Mouse (Mus musculus) spleen, adult 18-20 months (tissue): ENCODE measurements at regions not wholly inside any gene's neighbourhood (a gene's known extent, or its start where the extent isn't known, plus 50 kb on each side); places are given as distances from the start of the nearest gene placed in this dataset.

Experiments
- DNase-seq, 2 experiments: peaks; one replicate each; pipeline ENCODE4 v3.0.0; 2022; ENCODE audit warnings: mixed read lengths in 2 of 2

DNA sequence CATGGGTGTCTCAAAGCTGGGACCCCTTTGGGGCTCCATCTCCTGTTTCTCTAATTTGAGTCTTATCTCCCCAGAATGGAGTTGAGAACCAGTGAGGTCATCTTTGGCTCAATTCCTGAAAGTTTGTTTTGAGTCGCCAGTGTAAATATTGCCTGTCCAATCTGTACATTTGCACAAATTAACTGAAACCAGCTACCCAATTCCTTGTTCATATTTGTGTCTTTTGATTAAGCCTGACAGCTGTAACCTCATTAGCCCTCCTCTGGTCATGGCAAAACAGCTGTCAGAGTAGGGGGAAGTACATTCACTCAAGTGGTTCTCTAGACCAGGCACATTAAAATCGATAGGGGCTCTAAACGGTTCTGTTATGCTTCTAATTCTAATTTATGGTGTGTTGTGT lies 177.0 kb downstream of the Rps12 start:
- no peak for DNase-seq

- no peak for DNase-seq
These were observed 177.7 kb downstream of the Rps12 start for GRCm38 (mm10) chr10:23609270-23609914.

GRCm38 (mm10) chr10:23600701-23601100 lies 186.4 kb downstream of the Rps12 start:
- DNase-seq, result no peak

DNA sequence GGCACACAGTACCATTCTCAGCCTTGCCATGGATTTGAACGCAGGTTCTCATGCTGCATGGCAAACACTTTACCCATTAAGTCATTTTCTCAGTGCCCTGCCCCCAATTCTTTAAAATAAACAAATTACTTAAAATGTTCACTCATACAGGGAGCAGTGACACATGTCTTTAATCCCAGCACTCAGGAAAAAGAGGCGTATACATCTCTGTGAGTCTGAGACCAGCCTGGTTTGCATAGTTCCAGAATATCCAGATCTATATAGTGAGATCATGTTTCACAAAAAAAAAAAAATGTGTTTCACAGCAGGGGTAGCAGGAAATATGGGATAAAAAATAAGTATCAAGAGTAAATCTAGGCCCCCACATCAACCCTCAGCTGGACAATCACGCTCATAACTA lies 191.5 kb downstream of the Rps12 start:
- DNase-seq, result no peak

DNA sequence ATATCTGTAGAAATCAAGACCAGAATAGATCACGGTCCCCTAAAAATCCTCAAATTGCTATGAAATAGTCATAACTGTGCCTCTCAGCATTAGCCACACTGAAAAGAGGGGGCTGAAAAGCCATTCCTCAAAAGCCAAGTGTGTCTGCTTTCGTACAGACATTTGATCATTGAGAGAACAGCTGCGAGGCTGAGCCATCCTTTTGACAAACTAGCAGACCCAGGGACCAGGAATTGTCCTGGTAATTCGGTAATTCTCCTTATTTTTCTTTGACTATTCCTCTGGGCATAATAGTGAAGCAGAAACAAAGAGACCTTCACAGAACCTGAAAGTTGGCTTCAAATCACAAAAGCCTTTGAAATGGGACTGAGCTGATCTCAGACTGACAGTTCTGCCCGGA lies 206.8 kb downstream of the Rps12 start:
- DNase-seq, result no peak

DNA sequence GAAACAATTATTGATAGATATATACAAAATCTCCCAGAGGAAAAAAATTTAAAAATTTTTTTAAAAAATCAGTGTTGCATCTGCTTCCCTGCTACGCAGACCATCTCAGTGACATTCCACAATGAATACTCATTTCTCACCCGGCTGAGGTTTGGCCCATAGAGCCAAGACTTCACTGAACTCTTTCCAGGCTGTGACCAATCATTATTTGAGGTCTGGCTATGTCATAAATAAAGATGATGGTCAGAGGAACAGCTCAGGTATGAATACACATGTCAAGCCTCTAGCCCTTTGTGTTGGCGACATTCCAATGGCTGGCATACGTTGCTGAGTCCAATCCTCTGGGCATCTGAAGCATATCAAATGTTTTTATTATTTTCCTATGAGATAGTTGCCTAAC lies 216.1 kb downstream of the Rps12 start:
- no peak for DNase-seq

GRCm38 (mm10) chr10:23569386-23569785 lies 217.7 kb downstream of the Rps12 start:
- no peak for DNase-seq

DNA sequence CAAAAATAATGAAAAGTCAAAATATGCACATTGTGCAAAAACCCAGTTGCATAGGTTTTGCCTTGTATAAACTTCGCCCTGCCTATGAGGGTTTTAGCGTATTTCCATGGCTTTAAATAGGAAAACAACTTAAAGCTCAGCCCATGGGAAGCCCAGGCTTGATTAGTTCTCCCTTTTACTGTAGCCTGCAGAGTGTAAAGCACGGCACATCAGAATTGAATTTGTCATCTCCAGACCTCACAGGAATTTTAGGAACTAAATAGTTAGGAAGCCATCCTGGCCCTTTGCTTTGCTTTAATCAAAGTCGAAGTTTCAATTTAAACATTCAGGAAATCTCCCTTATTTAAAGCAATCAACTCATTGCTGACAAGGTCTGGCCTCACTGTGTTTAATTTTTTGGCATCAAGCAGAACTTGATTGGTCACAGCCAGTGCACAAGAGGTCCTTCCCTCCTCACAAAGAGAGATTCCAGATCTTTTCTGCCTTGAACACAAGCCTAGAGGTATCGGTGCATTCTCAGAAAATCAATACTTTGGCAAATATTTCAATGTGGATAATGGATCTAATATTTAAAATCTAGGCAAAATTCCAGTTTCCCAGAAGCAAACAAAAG lies 211.8 kb upstream of the Eya4 start:
- no peak for DNase-seq

DNA sequence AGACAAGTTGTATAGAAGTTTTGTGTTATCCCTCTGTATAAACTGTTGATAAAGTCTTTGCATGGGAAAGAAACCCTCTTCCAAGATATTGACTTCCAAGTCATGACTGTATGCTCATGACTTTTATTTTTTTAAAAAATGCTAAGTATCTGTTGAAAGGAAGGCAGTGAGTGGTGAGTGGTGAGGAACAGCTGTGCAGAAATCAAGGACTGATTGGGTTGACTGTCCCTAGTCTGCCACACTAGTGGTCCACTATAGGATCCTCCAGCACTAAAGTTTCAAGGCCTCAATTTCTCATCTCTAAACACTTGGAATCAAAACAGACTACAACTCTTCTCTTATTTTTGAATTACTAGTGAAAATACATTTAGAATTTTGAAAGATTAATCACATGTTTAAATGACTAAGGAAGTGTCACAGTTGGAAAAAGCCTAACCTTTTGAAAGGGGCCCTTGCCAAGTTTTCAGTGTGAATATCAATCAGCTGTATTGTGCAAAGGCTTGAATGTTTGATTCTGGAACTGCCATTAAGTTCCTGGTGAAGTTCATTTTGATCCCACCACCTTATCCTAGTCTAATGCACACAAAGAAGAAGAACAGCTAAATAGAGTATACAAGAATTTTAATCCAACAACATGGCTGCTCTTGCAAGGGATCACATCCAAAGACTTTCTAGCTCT lies 209.5 kb upstream of the Eya4 start:
- no peak for DNase-seq

- no peak for DNase-seq
These were observed 207.2 kb upstream of the Eya4 start for GRCm38 (mm10) chr10:23557828-23558227.

GRCm38 (mm10) chr10:23549207-23549606 lies 198.6 kb upstream of the Eya4 start:
- no peak for DNase-seq

DNA sequence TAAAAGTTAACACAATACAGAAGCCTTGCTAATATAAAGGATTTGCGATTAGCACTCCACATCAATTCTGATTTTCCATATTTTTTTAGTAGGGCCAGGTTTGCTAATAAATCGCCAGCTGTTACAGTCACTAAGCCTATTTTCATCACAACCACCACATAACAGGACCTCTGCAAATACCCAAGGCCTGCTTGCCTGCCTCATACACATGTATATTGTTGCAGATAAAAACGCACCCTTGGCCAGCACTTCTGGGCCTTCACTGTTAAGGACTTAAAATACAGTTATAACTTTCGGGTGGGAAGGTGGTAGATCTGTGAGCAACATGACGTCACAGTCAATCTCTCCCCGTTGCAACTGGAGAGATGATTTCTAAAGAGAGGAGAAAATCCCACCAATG lies 197.7 kb upstream of the Eya4 start:
- no peak for DNase-seq

GRCm38 (mm10) chr10:23542712-23543111 lies 192.1 kb upstream of the Eya4 start:
- no peak for DNase-seq

GRCm38 (mm10) chr10:23541914-23542313 lies 191.3 kb upstream of the Eya4 start:
- DNase-seq, result no peak

DNA sequence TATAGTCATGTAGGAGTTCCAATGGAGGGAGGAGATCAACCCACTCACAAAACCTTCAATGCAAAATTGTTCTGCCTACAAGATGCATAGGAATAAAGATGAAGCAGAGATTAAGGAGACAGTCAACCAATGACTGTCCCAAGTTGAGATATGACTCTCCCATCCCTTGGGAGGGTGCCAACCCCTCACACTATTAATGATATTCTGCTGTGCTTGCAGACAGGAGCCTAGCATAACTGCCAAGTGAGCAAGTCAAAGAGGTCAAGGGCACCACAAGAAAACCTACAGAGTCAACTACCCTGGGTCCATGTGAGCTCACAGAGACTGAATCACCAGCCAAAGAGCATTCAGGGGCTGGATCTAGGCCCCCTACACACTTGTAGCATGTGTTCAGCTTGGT lies 184.1 kb upstream of the Eya4 start:
- DNase-seq, result no peak

GRCm38 (mm10) chr10:23531964-23532758 lies 181.6 kb upstream of the Eya4 start:
- no peak for DNase-seq

DNA sequence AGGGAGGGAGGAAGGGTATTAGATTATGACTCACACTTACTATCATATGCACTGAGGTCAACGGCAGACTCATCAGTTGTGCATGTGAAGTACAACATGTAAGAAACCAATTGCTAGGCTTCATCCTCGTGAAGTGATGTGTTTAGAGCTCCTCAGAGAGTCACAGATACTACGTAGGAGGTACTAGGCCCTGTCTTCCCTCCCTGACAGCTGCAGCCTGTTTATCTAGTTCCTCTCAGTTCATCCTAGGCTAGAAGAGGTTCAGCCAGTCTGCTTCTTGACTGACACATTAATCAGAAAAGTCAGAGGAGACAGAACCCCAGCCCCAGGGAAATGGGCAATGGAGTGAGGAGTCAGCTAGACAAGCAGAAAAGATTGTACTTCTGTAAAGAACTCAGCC lies 180.1 kb upstream of the Eya4 start:
- no peak for DNase-seq

- DNase-seq, result no peak
These were observed 176.2 kb upstream of the Eya4 start for GRCm38 (mm10) chr10:23526796-23527195.

DNA sequence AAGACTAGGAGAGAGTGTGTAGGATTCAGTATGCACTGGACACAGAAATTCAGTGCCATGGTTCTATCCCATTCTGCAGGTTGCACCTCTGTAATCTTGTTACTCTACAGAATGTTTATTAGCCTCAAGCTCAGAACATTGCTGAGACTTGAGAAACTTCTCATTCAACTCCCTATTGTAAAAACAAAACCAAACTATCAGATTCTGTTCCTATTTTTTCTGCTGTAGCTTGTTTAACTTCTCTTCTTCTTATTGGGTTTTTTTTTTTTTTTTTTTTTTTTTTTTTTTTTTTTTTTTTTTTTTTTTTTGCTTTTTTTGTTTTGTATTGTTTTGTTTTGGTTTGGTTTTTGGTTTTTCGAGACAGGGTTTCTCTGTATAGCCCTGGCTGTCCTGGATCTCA lies 172.1 kb upstream of the Eya4 start:
- DNase-seq, result no peak

- DNase-seq, result no peak
These were observed 143.1 kb upstream of the Eya4 start for GRCm38 (mm10) chr10:23493647-23494046.

DNA sequence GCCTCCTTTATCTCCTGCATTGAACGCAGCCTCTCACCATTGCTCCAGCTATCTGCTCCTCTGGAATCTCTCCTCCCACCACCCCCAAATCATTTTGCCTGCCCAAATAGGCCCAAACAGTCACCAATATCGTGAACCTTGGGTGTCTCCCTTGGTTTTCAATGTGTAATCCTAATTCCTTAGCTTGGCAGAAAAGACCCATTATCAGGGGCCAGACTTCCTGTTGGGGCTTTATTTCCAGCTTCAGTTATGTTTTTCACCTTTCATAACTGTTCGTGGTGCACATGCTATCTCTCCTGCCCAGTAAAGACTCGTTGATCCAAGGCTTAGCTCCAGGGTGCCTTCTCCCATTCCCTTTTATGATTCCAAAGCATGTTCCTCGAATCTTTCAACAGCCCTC lies 142.4 kb upstream of the Eya4 start:
- no peak for DNase-seq

DNA sequence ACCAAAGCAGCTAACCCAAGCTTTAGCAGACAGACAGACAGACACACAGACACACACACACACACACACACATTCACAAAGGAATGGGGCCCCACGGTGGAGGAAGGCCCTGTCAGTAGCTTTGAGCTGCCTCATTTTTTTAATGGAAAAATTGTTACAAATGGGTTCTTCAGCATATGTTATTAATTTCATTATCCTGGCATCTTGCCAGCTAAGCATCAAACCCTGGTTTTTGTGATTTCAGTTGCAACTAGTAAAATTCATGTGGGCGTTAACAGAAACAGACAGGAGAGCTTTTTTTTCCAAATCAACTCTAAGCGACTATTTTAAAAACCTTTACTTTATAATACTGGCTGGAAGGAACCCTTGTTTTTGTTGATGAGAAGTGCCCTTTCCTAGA lies 138.4 kb upstream of the Eya4 start:
- DNase-seq, result no peak

GRCm38 (mm10) chr10:23480474-23480873 lies 129.9 kb upstream of the Eya4 start:
- DNase-seq, result no peak

- no peak for DNase-seq
These were observed 128.3 kb upstream of the Eya4 start for GRCm38 (mm10) chr10:23478902-23479301.
